Mouse (Mus musculus): ENCODE data around the gene Pagr1b. TPM values are rescaled to one million over a fixed set of nuclear protein-coding genes. Genes with fewer than 3 reads are reported as not detected.

Pagr1b gene
- polyA plus RNA-seq, 1 experiment from 2014 or later = not detected

DNA sequence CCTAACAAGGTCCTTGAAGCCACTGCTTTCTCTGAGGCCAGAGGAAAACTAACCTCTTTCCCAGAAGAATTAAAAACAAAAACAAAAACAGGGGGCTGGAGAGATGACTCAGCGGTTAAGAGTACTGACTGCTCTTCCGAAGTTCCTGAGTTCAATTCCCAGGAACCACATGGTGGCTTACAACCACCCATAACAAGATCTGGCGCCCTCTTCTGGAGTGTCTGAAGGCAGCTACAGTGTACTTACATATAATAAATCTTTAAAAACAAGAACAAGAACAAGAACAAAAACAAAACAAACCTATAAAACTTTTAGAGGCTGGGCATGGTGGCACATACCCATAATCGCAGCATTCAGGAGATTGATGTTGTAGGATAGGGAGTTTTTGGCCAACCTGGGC, 19.8 kb downstream of the Pagr1b start:
- no peak for ATAC-seq (ENCODE audit: insufficient number of reproducible peaks, insufficient read depth, low FRiP score, low read depth)
- Histone ChIP-seq H3K36me3 (ENCODE audit: control insufficient read depth, insufficient read depth, low read length) (no peaks in the 10 kb centered on the region), H3K9ac (replicated peaks; ENCODE audit: low read depth, low read length) (no peak overlapping the region), H3K9me3 (ENCODE audit: control insufficient read depth, low read depth, low read length) (no peaks in the 10 kb centered on the region), H3K27ac (ENCODE audit: low read length) (no peak overlapping the region), H3K4me3 (ENCODE audit: low read depth, low read length) (no peak overlapping the region), H3K27me3 (ENCODE audit: control insufficient read depth, insufficient read depth, low read length) (no peaks in the 10 kb centered on the region), H3K4me1 (ENCODE audit: control insufficient read depth, insufficient read depth, low read length) (no peaks in the 10 kb centered on the region), H3K4me2 (replicated peaks; ENCODE audit: low read depth, low read length) (no peak overlapping the region)
- 81% methylated on average over 4 of the region's 4 CpGs for WGBS

- no peak overlapping the region for H3K9ac ChIP-seq (replicated peaks; ENCODE audit: low read depth, low read length)
- H3K36me3 ChIP-seq (ENCODE audit: control insufficient read depth, insufficient read depth, low read length) = no peaks in the 10 kb centered on the region
- no peak overlapping the region for H3K4me2 ChIP-seq (replicated peaks; ENCODE audit: low read depth, low read length)
- H3K4me3 ChIP-seq (ENCODE audit: low read depth, low read length) = no peak overlapping the region
- H3K4me1 ChIP-seq (ENCODE audit: control insufficient read depth, insufficient read depth, low read length) = no peaks in the 10 kb centered on the region
- no peaks in the 10 kb centered on the region for H3K9me3 ChIP-seq (ENCODE audit: control insufficient read depth, low read depth, low read length)
- no peak overlapping the region for H3K27ac ChIP-seq (ENCODE audit: low read length)
- H3K27me3 ChIP-seq (ENCODE audit: control insufficient read depth, insufficient read depth, low read length) = no peaks in the 10 kb centered on the region
- no peak for ATAC-seq (ENCODE audit: insufficient number of reproducible peaks, insufficient read depth, low FRiP score, low read depth)
- WGBS = 64% methylated on average over 8 of the region's 8 CpGs
Measured at GRCm38 (mm10) chr7:126988816-126989215, 27.5 kb downstream of the Pagr1b start.

- no peaks in the 10 kb centered on the region for H3K9me3 ChIP-seq (ENCODE audit: control insufficient read depth, low read depth, low read length)
- no peaks in the 10 kb centered on the region for H3K36me3 ChIP-seq (ENCODE audit: control insufficient read depth, insufficient read depth, low read length)
- WGBS = 41% methylated on average over 9 of the region's 9 CpGs
- H3K4me3 ChIP-seq (ENCODE audit: low read depth, low read length) = no peak overlapping the region
- no peak overlapping the region for H3K4me2 ChIP-seq (replicated peaks; ENCODE audit: low read depth, low read length)
- H3K9ac ChIP-seq (replicated peaks; ENCODE audit: low read depth, low read length) = no peak overlapping the region
- H3K27me3 ChIP-seq (ENCODE audit: control insufficient read depth, insufficient read depth, low read length) = no peaks in the 10 kb centered on the region
- H3K27ac ChIP-seq (ENCODE audit: low read length) = no peak overlapping the region
- no peaks in the 10 kb centered on the region for H3K4me1 ChIP-seq (ENCODE audit: control insufficient read depth, insufficient read depth, low read length)
- ATAC-seq (ENCODE audit: insufficient number of reproducible peaks, insufficient read depth, low FRiP score, low read depth) = peak; percentile 66; the same call in 1 of the 2 replicates
Measured at GRCm38 (mm10) chr7:126986319-126986718, 30.0 kb downstream of the Pagr1b start.

DNA sequence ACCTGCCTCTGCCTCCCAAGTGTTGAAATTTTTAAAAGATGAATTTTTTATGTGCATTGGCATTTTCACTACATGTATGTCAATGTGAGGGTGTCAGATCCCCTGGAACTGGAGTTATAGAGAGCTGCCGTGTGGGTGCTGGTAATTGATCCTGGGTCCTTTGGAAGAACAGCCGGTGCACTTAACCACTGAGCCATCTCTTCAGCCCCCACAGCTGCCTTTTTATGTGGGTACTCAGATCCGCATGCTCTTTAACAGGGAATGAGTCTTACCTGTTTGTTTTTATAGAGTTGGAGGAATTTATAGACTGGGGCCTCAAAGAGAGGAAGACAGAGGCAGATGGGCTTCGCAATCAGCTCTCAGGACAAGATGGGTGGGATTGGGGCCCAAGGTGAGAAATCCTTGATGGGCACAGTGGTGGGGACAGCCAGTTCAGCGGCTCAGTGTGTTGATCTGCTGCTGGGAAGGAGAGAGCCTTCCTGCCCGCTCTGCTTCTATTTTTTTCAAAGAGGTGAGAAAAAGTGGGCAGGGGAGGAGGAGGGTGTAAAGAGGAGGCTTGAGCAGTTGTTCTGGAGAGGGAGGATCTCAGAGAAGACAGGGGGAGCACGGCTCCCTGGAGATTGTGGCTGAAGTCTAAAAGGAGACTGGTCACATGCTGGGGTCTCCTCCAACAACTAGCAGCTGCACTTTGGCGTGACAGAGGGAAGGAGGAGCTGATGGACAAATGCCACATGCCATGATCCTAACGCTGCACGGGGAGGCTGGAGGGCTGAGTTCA, 31.4 kb downstream of the Pagr1b start:
- Histone ChIP-seq H3K9me3 (ENCODE audit: control insufficient read depth, low read depth, low read length) (no peaks in the 10 kb centered on the region), H3K27ac (ENCODE audit: low read length) (no peak overlapping the region), H3K36me3 (ENCODE audit: control insufficient read depth, insufficient read depth, low read length) (peaks cover 3% of the 10 kb centered on the region), H3K27me3 (ENCODE audit: control insufficient read depth, insufficient read depth, low read length) (no peaks in the 10 kb centered on the region), H3K9ac (replicated peaks; ENCODE audit: low read depth, low read length) (no peak overlapping the region), H3K4me3 (ENCODE audit: low read depth, low read length) (no peak overlapping the region), H3K4me1 (ENCODE audit: control insufficient read depth, insufficient read depth, low read length) (no peaks in the 10 kb centered on the region), H3K4me2 (replicated peaks; ENCODE audit: low read depth, low read length) (no peak overlapping the region)
- WGBS = 39% methylated on average over 10 of the region's 10 CpGs
- no peak for ATAC-seq (ENCODE audit: insufficient number of reproducible peaks, insufficient read depth, low FRiP score, low read depth)

GRCm38 (mm10) chr7:126983113-126983512, 33.2 kb downstream of the Pagr1b start:
- WGBS = 75% methylated on average over 7 of the region's 7 CpGs
- H3K27me3 ChIP-seq (ENCODE audit: control insufficient read depth, insufficient read depth, low read length) = no peaks in the 10 kb centered on the region
- H3K4me3 ChIP-seq (ENCODE audit: low read depth, low read length) = no peak overlapping the region
- no peaks in the 10 kb centered on the region for H3K9me3 ChIP-seq (ENCODE audit: control insufficient read depth, low read depth, low read length)
- peaks cover 21% of the 10 kb centered on the region for H3K36me3 ChIP-seq (ENCODE audit: control insufficient read depth, insufficient read depth, low read length)
- H3K9ac ChIP-seq (replicated peaks; ENCODE audit: low read depth, low read length) = no peak overlapping the region
- H3K4me2 ChIP-seq (replicated peaks; ENCODE audit: low read depth, low read length) = no peak overlapping the region
- no peak for ATAC-seq (ENCODE audit: insufficient number of reproducible peaks, insufficient read depth, low FRiP score, low read depth)
- H3K4me1 ChIP-seq (ENCODE audit: control insufficient read depth, insufficient read depth, low read length) = no peaks in the 10 kb centered on the region
- no peak overlapping the region for H3K27ac ChIP-seq (ENCODE audit: low read length)

GRCm38 (mm10) chr7:126982054-126982453, 34.2 kb downstream of the Pagr1b start:
- no peak overlapping the region for H3K27ac ChIP-seq (ENCODE audit: low read length)
- H3K9ac ChIP-seq (replicated peaks; ENCODE audit: low read depth, low read length) = no peak overlapping the region
- H3K4me3 ChIP-seq (ENCODE audit: low read depth, low read length) = no peak overlapping the region
- no peak for ATAC-seq (ENCODE audit: insufficient number of reproducible peaks, insufficient read depth, low FRiP score, low read depth)
- 78% methylated on average over 4 of the region's 4 CpGs for WGBS
- H3K36me3 ChIP-seq (ENCODE audit: control insufficient read depth, insufficient read depth, low read length) = peaks cover 25% of the 10 kb centered on the region
- no peaks in the 10 kb centered on the region for H3K9me3 ChIP-seq (ENCODE audit: control insufficient read depth, low read depth, low read length)
- H3K4me1 ChIP-seq (ENCODE audit: control insufficient read depth, insufficient read depth, low read length) = no peaks in the 10 kb centered on the region
- no peak overlapping the region for H3K4me2 ChIP-seq (replicated peaks; ENCODE audit: low read depth, low read length)
- no peaks in the 10 kb centered on the region for H3K27me3 ChIP-seq (ENCODE audit: control insufficient read depth, insufficient read depth, low read length)

DNA sequence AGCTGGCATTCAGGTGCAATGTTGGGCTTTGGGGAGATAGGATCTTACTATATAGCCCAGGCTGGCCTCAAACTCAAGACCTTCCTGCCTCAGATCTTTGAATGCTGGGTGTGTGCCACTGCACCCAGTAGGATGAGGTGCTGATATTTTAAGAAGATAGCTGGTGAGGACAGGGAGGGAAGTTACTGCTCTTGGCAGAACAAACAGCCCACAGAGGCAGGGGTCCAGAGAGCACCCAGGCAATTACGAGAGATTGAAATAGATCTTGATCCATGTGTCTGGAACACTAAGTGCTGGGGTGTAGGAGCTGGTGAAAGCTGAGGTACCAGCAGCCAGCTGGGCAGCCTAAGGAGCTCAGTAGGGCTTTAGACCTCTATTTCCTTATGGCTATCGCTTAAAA, 34.7 kb downstream of the Pagr1b start:
- Histone ChIP-seq H3K36me3 (ENCODE audit: control insufficient read depth, insufficient read depth, low read length) (peaks cover 25% of the 10 kb centered on the region), H3K9ac (replicated peaks; ENCODE audit: low read depth, low read length) (no peak overlapping the region), H3K4me3 (ENCODE audit: low read depth, low read length) (no peak overlapping the region), H3K27me3 (ENCODE audit: control insufficient read depth, insufficient read depth, low read length) (no peaks in the 10 kb centered on the region), H3K27ac (ENCODE audit: low read length) (no peak overlapping the region), H3K4me1 (ENCODE audit: control insufficient read depth, insufficient read depth, low read length) (no peaks in the 10 kb centered on the region), H3K9me3 (ENCODE audit: control insufficient read depth, low read depth, low read length) (no peaks in the 10 kb centered on the region), H3K4me2 (replicated peaks; ENCODE audit: low read depth, low read length) (no peak overlapping the region)
- 84% methylated on average over 2 of the region's 2 CpGs for WGBS
- no peak for ATAC-seq (ENCODE audit: insufficient number of reproducible peaks, insufficient read depth, low FRiP score, low read depth)

DNA sequence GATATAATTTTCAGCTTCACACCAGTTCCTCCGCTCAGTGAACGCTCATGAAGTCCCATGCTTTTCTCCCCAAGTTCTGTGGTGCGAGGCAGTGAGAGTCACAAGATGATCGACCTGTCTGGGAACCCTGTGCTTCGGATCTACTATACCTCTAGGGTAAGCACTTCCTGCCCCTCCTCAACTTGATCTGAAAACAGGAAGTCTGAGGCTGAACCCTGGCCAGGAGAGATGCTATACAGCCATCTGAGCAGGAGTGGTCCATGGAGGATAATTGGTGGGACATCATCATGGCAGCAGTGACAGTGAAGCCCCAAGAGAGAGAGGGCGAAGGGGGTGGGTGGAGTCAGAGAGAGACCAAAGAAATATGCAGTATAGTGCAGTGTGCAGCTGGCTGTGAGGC, 37.4 kb downstream of the Pagr1b start:
- peaks cover 4% of the 10 kb centered on the region; the same call in 1 of the 2 replicates for H3K4me1 ChIP-seq (ENCODE audit: control insufficient read depth, insufficient read depth, low read length)
- no peaks in the 10 kb centered on the region for H3K27me3 ChIP-seq (ENCODE audit: control insufficient read depth, insufficient read depth, low read length)
- ATAC-seq (ENCODE audit: insufficient number of reproducible peaks, insufficient read depth, low FRiP score, low read depth) = no peak
- 91% methylated on average over 6 of the region's 6 CpGs for WGBS
- H3K9ac ChIP-seq (replicated peaks; ENCODE audit: low read depth, low read length) = no peak overlapping the region
- no peak overlapping the region for H3K4me3 ChIP-seq (ENCODE audit: low read depth, low read length)
- H3K27ac ChIP-seq (ENCODE audit: low read length) = no peak overlapping the region
- no peaks in the 10 kb centered on the region for H3K9me3 ChIP-seq (ENCODE audit: control insufficient read depth, low read depth, low read length)
- peaks cover 25% of the 10 kb centered on the region for H3K36me3 ChIP-seq (ENCODE audit: control insufficient read depth, insufficient read depth, low read length)
- no peak overlapping the region for H3K4me2 ChIP-seq (replicated peaks; ENCODE audit: low read depth, low read length)
